Mouse (Mus musculus) megakaryocyte-erythroid progenitor cell, adult 5 weeks (primary cell): ENCODE data around the gene Phf21a. TPM values are rescaled to one million over a fixed set of nuclear protein-coding genes. Genes with fewer than 3 reads are reported as not detected.

Experiments used
- polyA plus RNA-seq: library from polyadenylated mRNA; stranded (reverse); fragments of >175 nt; gene quantifications from 2 replicates; pipeline ENCODE4 v1.2.3, GENCODE M21; 2012

Phf21a gene
- polyA plus RNA-seq, result 13.7 and 16.8 TPM in 2 replicates

GRCm38 (mm10) chr2:92092817-92093216 is at the start of gene Phf21a:
Phf21a (plus strand) TSS chr2:92093117.

DNA sequence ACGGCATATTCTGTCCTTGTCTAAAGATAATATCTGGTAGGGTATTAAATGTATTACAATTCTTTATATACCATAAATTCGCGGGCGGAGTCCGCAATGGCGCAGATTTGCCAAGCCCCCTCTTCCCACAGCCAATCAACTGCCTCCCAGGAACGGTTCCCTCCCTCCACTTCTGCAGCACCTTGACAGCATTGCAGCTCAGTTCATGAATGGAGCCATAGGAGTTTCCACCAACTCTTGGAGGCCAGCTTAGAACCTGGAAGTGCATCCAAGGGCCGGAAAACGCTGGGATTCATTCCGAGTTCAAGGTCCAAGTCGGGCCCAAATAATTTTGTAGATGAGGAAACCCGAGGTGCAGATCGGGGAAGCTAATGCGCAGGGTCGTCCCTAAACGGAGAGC is 281.6 kb downstream of the Phf21a start, which contains the start of the genes Pex16 and Large2:
Gene Pex16 (plus strand): TSS at position 163 of the 400 bp plus-strand sequence.
Gene Large2 (minus strand): TSS at position 356 of the 400 bp plus-strand sequence.

GRCm38 (mm10) chr2:92381901-92382588 is 289.1 kb downstream of the Phf21a start, which contains the start of gene 1700029I15Rik:
1700029I15Rik (plus strand) TSS chr2:92382538.

GRCm38 (mm10) chr2:92401091-92401561 is 308.2 kb downstream of the Phf21a start, which contains the start of gene Mapk8ip1:
Mapk8ip1 (minus strand) TSS chr2:92401263.

Other genes with a start within 250 kb of the Phf21a start
- gene Chrm4, start 165.9 kb upstream of the Phf21a start, polyA plus RNA-seq, result 0.62 and 0.99 TPM in 2 replicates
- 6.7 and 8.1 TPM in 2 replicates for gene Mdk, start 160.8 kb upstream of the Phf21a start, polyA plus RNA-seq
- 0.04 and 0.10 TPM in 2 replicates for gene Gm9821, start 147.4 kb upstream of the Phf21a start, polyA plus RNA-seq
- gene Dgkz, start 117.3 kb upstream of the Phf21a start, polyA plus RNA-seq, result 348 and 410 TPM in 2 replicates
- gene Creb3l1, start 68.6 kb upstream of the Phf21a start, polyA plus RNA-seq, result 3.3 and 4.4 TPM in 2 replicates